ENCODE assay signal across 23 mouse cellular contexts in genomic region chr17:33965846-33966550, GRCm38 (mm10). TPM values are rescaled to one million over a fixed set of nuclear protein-coding genes. Genes with fewer than 3 reads are reported as not detected.
DNase-seq lines count a peak whose midpoint lies in the region; ATAC-seq lines count a peak whose summit lies in the region.
"Had no signal": no experiment of that assay in that cellular context is flagged by ENCODE, and none has a peak within 500 bp of the region (broad histone marks: within the 10 kb centered on the region; RNA-seq: fewer than 3 reads in every experiment).

No protein-coding gene starts in this region.

- peak; percentile 74 to 82 for DNase-seq in adrenal gland, adult (ENCODE audit: inconsistent age in 2 of 2, low spot score in 1 of 2)
- no peak for DNase-seq in adrenal gland, postnatal 25 days
- peak; percentile 61 for DNase-seq in adrenal gland, postnatal 14 days
- no peak for DNase-seq in adrenal gland, adult 8-10 months
- DNase-seq in hindbrain, embryonic 10.5 days (ENCODE audit: low spot score) = no peak
- peak; percentile 50 to 64 for DNase-seq in adrenal gland, postnatal 36 days
- DNase-seq: cerebellum, adult 11-12 months; cerebellum, adult 8-10 months; cerebellum, postnatal 10 days; cerebellum, postnatal 36 days; embryo, embryonic 11 days; gastrocnemius, postnatal 25 days; heart, adult 2 months; kidney, adult 18-20 months had no signal

- 89% methylated on average over 16 of the region's 16 CpGs for WGBS in hindbrain, embryonic 16.5 days
- 86% methylated on average over 16 of the region's 16 CpGs for WGBS in hindbrain, embryonic 10.5 days

- H3K9ac ChIP-seq in hindbrain, embryonic 16.5 days (ENCODE audit: low read depth, low read length) = no peak overlapping the region
- H3K9ac ChIP-seq: forebrain, embryonic 15.5 days; heart, embryonic 13.5 days; hindbrain, embryonic 13.5 days had no signal

- no peaks in the 10 kb centered on the region for H3K9me3 ChIP-seq in hindbrain, embryonic 16.5 days (ENCODE audit: control insufficient read depth, low read length)
- 0 out of 2 replicates have a peak, but pooled peaks cover 4% of the 10 kb centered on the region for H3K9me3 ChIP-seq in hindbrain, embryonic 10.5 days
- H3K9me3 ChIP-seq: forebrain, embryonic 15.5 days; heart, embryonic 10.5 days; heart, embryonic 13.5 days; hindbrain, embryonic 13.5 days had no signal

- H3K27me3 ChIP-seq in hindbrain, embryonic 16.5 days (replicated peaks; ENCODE audit: control insufficient read depth, insufficient read depth, low read length) = no peaks in the 10 kb centered on the region
- no peaks in the 10 kb centered on the region; the same call in 1 of the 2 replicates for H3K27me3 ChIP-seq in hindbrain, embryonic 10.5 days (ENCODE audit: insufficient read depth, poor library complexity, severe bottlenecking)
- H3K27me3 ChIP-seq: forebrain, embryonic 15.5 days had no signal

- no peak overlapping the region for H3K4me2 ChIP-seq in hindbrain, embryonic 16.5 days (ENCODE audit: low read length)
- H3K4me2 ChIP-seq: forebrain, embryonic 15.5 days; heart, embryonic 13.5 days; hindbrain, embryonic 13.5 days had no signal

- no peak overlapping the region for H3K4me3 ChIP-seq in hindbrain, embryonic 16.5 days (ENCODE audit: low read length)
- H3K4me3 ChIP-seq in hindbrain, embryonic 10.5 days = no peak overlapping the region
- H3K4me3 ChIP-seq: forebrain, embryonic 15.5 days; heart, adult 2 months; heart, embryonic 10.5 days; heart, embryonic 13.5 days; hindbrain, embryonic 13.5 days had no signal

- H3K27ac ChIP-seq in hindbrain, embryonic 16.5 days (ENCODE audit: low read depth, low read length) = no peak overlapping the region
- H3K27ac ChIP-seq in hindbrain, embryonic 10.5 days = no peak overlapping the region
- H3K27ac ChIP-seq: forebrain, embryonic 15.5 days; heart, adult 2 months; heart, embryonic 10.5 days; heart, embryonic 13.5 days; hindbrain, embryonic 13.5 days; hindbrain, postnatal 0 days had no signal

- ATAC-seq in hindbrain, embryonic 16.5 days = 0 out of 2 replicates have a peak, but pooled peaks have one; percentile 12
- ATAC-seq: activated CD4-positive, CD25-positive, alpha-beta regulatory T cell, adult 4 months; forebrain, embryonic 15.5 days; hindbrain, postnatal 0 days; inflammation-experienced regulatory T-cells, adult 6 months; intestine, embryonic 16.5 days had no signal

- no peaks in the 10 kb centered on the region for H3K4me1 ChIP-seq in hindbrain, embryonic 16.5 days (ENCODE audit: control insufficient read depth, insufficient read depth, low read depth, low read length)
- H3K4me1 ChIP-seq in hindbrain, embryonic 10.5 days (replicated peaks) = 0 out of 2 replicates have a peak, but pooled peaks cover 3% of the 10 kb centered on the region
- H3K4me1 ChIP-seq: forebrain, embryonic 15.5 days; heart, embryonic 10.5 days; heart, embryonic 13.5 days had no signal

- H3K36me3 ChIP-seq in hindbrain, embryonic 16.5 days (ENCODE audit: control insufficient read depth, insufficient read depth, low read length) = peaks cover 14% of the 10 kb centered on the region; the same call in 1 of the 2 replicates
- peaks cover 55% of the 10 kb centered on the region for H3K36me3 ChIP-seq in hindbrain, embryonic 10.5 days

RNA-seq across cellular contexts. Expression of gene Rps18, which starts 10.2 kb away (rescaled TPM):
- total RNA-seq in adrenal gland, postnatal 25 days (2021) = 630 and 736 TPM in 2 replicates
- 760 and 860 TPM in 2 replicates for total RNA-seq in adrenal gland, postnatal 14 days (2021)
- 100 to 1,000 TPM; 668 to 711 (median 693) TPM for total RNA-seq in adrenal gland, adult 8-10 months (2022)
- polyA plus RNA-seq in hindbrain, embryonic 16.5 days (2015; fragmentation: Nextera tagmentation; extraction: Ambion mirVana) = 695 and 697 TPM in 2 replicates
- polyA plus RNA-seq in hindbrain, embryonic 10.5 days (2016; fragmentation: Nextera tagmentation; extraction: Ambion mirVana) = 1,286 and 1,579 TPM in 2 replicates
- total RNA-seq in adrenal gland, postnatal 36 days (2021) = 100 to 1,000 TPM; 791 to 792 TPM

RNA-seq across cellular contexts. Expression of gene Vps52, which starts 10.4 kb away (rescaled TPM):
- 57.4 and 70.0 TPM in 2 replicates for total RNA-seq in adrenal gland, postnatal 25 days (2021)
- total RNA-seq in adrenal gland, postnatal 14 days (2021) = 46.8 and 52.9 TPM in 2 replicates
- total RNA-seq in adrenal gland, adult 8-10 months (2022) = 10 to 100 TPM; 58.6 to 83.5 (median 69.6) TPM
- 75.4 and 80.7 TPM in 2 replicates for polyA plus RNA-seq in hindbrain, embryonic 16.5 days (2015; fragmentation: Nextera tagmentation; extraction: Ambion mirVana)
- polyA plus RNA-seq in hindbrain, embryonic 10.5 days (2016; fragmentation: Nextera tagmentation; extraction: Ambion mirVana) = 55.0 and 63.9 TPM in 2 replicates
- total RNA-seq in adrenal gland, postnatal 36 days (2021) = 10 to 100 TPM; 53.4 to 59.9 TPM

RNA-seq across cellular contexts. Expression of gene B3galt4, which starts 14.7 kb away (rescaled TPM):
- total RNA-seq in adrenal gland, postnatal 25 days (2021) = 8.5 and 8.9 TPM in 2 replicates
- 3.2 and 6.2 TPM in 2 replicates for total RNA-seq in adrenal gland, postnatal 14 days (2021)
- 1 to 10 TPM; 6.9 to 8.7 (median 7.6) TPM for total RNA-seq in adrenal gland, adult 8-10 months (2022)
- 13.3 and 16.1 TPM in 2 replicates for polyA plus RNA-seq in hindbrain, embryonic 16.5 days (2015; fragmentation: Nextera tagmentation; extraction: Ambion mirVana)
- 4.3 and 6.5 TPM in 2 replicates for polyA plus RNA-seq in hindbrain, embryonic 10.5 days (2016; fragmentation: Nextera tagmentation; extraction: Ambion mirVana)
- 1 to 10 TPM; 4.0 to 6.6 TPM for total RNA-seq in adrenal gland, postnatal 36 days (2021)

RNA-seq across cellular contexts. Expression of gene Wdr46, which starts 25.5 kb away (rescaled TPM):
- total RNA-seq in adrenal gland, postnatal 25 days (2021) = 38.7 and 40.4 TPM in 2 replicates
- total RNA-seq in adrenal gland, postnatal 14 days (2021) = 32.9 and 35.7 TPM in 2 replicates
- 10 to 100 TPM; 30.0 to 43.8 (median 35.1) TPM for total RNA-seq in adrenal gland, adult 8-10 months (2022)
- polyA plus RNA-seq in hindbrain, embryonic 16.5 days (2015; fragmentation: Nextera tagmentation; extraction: Ambion mirVana) = 20.7 and 23.5 TPM in 2 replicates
- 47.0 and 51.8 TPM in 2 replicates for polyA plus RNA-seq in hindbrain, embryonic 10.5 days (2016; fragmentation: Nextera tagmentation; extraction: Ambion mirVana)
- 10 to 100 TPM; 34.4 to 34.9 TPM for total RNA-seq in adrenal gland, postnatal 36 days (2021)

RNA-seq across cellular contexts. Expression of gene Pfdn6, which starts 25.9 kb away (rescaled TPM):
- 101 and 102 TPM in 2 replicates for total RNA-seq in adrenal gland, postnatal 25 days (2021)
- 96.2 and 102 TPM in 2 replicates for total RNA-seq in adrenal gland, postnatal 14 days (2021)
- 100 to 1,000 TPM in 1 of 4 experiments, 10 to 100 TPM in 3; 74.1 to 119 (median 79.6) TPM for total RNA-seq in adrenal gland, adult 8-10 months (2022)
- polyA plus RNA-seq in hindbrain, embryonic 16.5 days (2015; fragmentation: Nextera tagmentation; extraction: Ambion mirVana) = 183 and 189 TPM in 2 replicates
- 228 TPM in 2 replicates for polyA plus RNA-seq in hindbrain, embryonic 10.5 days (2016; fragmentation: Nextera tagmentation; extraction: Ambion mirVana)
- 10 to 100 TPM; 89.2 to 90.6 TPM for total RNA-seq in adrenal gland, postnatal 36 days (2021)

Comparison
In these comparisons a context has a peak if more than half of its experiments do, and no peak if none do; other contexts are left out.
1. DNase-seq: peak in adrenal gland, adult (2 of 2), adrenal gland, postnatal 14 days (single experiment) and adrenal gland, postnatal 36 days (2 of 2); none in adrenal gland, postnatal 25 days (single experiment), adrenal gland, adult 8-10 months (single experiment) and hindbrain, embryonic 10.5 days (single experiment).